Mouse (Mus musculus): ENCODE data around the gene 4933417A18Rik.
"Not testable (repeated sequence)": the region's sequence is repeated elsewhere in the genome, so short reads cannot be mapped to it uniquely, and the experiment has no call there.

The 4933417A18Rik gene

GRCm38 (mm10) chr13:34924210-34924609, at the start of gene 4933417A18Rik, which contains the start of gene Fam217a:
4933417A18Rik (plus strand) TSS chr13:34924409.
Fam217a (minus strand) TSS chr13:34924310.
- in situ Hi-C loops (cut with MboI, MseI): no loop called here

DNA sequence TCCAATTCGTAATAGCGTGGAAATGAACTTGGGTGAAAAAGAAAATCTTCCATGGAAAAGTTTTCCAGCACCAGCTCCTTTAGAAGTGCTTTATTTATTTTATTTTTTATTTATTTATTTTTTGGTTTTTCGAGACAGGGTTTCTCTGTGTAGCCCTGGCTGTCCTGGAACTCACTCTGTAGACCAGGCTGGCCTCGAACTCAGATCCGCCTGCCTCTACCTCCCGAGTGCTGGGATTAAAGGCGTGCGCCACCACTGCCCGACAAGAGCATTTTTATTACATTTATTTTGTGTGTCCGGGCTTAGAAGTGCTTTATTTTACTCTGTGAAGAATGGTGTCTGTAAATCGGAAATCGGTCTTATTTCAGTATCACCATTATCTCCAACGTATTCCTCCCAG, 49.5 kb upstream of the 4933417A18Rik start:
- in situ Hi-C loops (cut with MboI, MseI): loop anchor here (10.0 to 25.0 kb wide), 2 partner anchors 812 to 1880 kb away; no protein-coding TSS in a partner anchor

DNA sequence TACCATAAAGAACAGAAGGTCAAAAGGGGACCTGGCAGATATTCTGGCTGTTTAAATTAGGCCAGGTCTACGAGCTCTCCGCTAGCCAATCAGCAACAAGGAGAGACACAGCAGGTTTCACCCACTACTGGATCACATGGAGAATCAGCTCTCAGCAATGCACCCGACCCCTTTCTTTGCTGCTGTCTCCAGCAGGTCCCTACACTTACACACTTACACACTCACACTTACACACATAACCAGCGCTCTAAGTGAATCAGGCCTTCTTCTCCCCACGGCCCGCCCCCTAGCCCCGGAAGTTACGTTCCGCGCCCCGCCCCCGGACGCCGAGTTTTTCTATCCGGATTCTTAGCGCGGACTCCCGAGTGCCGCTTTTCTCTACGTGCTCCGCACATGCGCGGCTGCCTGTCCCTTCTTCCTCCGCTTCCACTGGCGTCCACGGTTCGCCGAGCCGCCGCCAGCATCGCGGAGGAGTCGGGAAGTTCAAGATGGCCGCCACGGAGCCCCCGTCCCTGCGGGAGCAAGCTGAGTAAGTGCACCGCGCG, 49.0 kb upstream of the 4933417A18Rik start, which contains the start of gene Prpf4b:
Gene Prpf4b (plus strand): TSS at position 137 of the 545 bp plus-strand sequence.
- in situ Hi-C loops (cut with MboI, MseI): loop anchor here (10.0 kb wide), 1 partner anchor 1880 kb away; no protein-coding TSS in a partner anchor

- in situ Hi-C loops (cut with MboI, MseI): loop anchor here (10.0 kb wide), 1 partner anchor 1881 kb away; no protein-coding TSS in a partner anchor
Observed at GRCm38 (mm10) chr13:34875741-34876445, 48.3 kb upstream of the 4933417A18Rik start.

- in situ Hi-C loops (cut with MboI, MseI): loop anchor here (10.0 kb wide), 1 partner anchor 1882 kb away; no protein-coding TSS in a partner anchor
Observed at GRCm38 (mm10) chr13:34876481-34876880, 47.7 kb upstream of the 4933417A18Rik start.

DNA sequence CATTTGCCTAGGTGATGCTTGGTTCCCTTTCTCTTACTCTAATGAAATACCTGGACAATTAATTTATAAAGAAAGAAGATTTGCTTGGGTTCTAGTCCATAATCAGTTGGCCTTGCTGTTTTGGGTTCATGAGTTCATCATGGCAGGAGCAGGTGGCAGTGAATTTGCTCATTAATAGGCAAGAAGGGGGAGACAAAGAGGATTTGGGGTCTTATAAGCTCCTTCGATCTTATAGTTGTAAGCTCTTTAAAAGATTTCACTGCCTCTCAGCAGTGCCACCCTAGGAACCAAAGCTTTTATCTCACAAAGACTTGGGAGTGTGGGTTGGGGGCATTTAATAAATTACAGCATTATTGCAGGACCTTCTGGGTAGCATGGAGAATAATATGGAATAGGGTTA, 31.3 kb upstream of the 4933417A18Rik start:
- in situ Hi-C loops (cut with MboI, MseI): no loop called here

DNA sequence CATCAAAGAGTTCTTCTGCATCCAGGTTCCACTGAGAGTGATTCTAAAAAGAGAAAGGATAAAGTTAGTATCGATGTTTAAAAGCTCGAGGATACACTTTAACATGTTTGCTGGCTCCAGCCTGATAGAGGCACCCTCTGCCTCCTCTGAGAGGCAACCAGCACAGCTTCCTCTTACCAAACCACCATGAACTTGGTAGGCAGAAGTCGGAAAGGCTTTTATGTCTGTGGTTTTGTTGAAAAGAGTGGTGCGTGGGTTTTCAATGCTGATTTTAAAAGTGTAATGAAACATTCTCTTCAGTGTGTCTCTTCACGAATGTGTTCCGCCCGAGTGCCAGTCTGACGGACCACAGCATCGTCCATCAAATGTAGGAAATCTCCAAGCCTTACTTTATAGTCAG, 9.6 kb upstream of the 4933417A18Rik start:
- in situ Hi-C loops (cut with MboI, MseI): no loop called here

DNA sequence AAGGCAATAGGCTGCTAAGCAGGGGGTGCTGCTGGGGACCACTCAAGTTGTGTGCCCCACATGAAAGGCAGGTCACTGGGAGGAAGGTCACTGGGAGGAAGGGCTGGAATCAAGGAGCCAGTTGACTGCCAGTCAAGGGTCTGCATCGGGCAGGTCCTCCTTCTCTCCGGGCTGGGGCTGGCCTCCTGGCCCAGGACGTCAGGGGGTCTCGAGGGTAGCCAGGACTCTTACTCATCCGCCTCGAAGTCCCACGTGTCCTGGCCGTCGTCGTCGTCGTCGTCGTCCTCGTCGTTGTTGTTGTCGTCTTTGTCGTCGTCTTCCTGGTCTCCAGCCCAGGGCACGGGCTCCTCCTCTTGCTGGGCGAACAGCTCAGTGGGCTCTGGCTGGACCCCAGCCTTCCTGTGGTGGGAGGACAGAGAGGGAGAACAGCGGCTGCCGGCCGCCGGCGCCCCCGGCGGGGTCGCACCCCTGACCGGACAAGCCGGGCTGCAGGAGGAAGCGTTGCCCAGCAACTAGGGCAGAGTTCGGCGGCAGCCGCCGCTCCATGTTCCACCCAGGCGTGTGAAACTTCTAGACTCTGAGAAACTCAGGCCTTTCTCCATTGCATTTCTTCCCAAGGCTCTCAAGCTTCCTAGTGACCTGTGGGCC, 7.6 kb upstream of the 4933417A18Rik start:
- in situ Hi-C loops (cut with MboI, MseI): no loop called here

DNA sequence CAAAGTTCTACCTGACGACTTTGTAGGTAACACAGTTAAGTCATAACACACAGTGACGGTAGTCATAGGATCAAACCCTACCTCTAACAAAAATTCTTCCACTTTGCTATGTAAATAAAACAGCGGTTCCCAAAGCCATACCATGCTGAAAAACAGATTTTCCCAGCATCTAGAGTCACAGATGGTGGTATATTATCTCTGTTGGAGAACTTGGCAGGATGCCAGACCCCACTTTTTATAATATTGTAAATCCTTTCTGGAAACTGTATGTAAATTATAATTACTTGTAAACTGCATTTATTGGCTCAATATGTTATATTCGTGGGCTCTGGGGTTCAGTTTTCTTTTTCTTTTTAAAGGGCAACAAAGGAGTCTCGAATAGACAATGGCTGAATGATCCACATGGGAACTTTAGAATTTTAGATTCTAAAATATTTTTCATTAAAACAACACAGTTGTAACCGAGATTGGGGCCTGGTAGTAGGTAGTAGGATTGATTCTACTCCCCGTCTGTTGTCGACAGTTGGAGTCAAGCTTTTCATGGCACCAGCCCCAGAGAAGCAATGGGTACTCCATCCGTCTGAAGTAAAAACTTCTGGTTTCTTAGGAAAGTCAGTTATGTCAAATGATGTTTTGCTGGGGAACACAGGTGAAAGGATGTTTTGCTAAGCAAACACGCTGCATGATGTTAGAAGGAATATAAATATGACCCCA, 10.9 kb downstream of the 4933417A18Rik start:
- in situ Hi-C loops (cut with MboI, MseI): no loop called here

DNA sequence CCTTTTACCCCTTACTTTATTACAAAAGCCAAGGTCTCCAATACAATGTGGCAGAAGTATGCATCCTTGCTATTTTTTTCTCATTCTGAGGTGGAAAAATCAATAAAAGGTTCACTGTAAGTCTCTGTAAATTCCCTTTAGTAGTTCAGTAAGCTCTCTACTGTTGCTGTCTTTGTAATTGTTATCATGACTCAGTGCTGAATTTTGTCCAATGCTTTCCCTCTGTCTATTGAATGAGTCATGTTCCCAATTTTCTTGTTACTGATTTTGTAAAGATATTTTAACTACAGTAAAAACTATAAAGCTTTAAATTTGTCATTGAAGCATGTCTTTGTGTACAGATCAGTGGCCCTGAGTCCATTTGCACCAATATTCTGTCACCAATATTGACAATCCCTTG, 18.2 kb downstream of the 4933417A18Rik start:
- in situ Hi-C loops (cut with MboI, MseI): no loop called here

DNA sequence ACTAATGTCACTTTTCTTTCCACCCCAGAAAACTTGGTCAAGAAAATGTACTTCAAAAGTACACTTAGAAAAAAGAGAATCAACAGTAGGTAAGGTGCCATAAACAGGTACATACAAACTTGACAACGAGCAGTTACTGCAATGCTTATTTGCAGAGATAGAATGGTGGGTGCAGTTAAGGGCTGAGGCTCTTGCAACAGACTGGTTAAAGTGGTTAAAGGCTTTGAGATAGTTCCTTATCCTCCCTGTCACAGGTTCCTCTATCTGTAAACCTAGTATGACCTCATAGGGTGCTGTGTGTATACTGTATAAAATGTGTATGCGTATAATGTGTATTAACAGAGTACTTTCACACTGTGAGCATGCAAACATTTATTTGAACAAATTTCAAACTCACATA, 27.2 kb downstream of the 4933417A18Rik start:
- in situ Hi-C loops (cut with MboI, MseI): not testable (repeated sequence)

DNA sequence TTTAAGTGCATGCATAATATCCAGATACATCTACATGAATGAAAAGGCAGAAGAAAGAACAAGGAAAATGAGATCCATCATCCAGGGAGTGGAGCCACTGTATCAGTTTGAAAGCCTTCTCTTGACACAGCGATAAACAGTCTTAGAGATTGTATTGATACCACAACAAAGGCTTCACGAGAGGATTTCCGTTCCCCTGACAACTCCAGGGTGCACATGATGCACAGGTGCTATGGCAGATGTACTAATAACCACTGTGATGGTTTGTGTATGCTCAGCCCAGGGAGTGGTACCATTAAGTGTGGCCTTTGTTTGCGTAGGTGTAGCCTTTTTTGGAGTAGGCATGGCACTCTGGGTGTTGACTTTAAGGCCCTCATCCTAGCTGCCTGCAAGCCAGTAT, 32.7 kb downstream of the 4933417A18Rik start:
- in situ Hi-C loops (cut with MboI, MseI): no loop called here

DNA sequence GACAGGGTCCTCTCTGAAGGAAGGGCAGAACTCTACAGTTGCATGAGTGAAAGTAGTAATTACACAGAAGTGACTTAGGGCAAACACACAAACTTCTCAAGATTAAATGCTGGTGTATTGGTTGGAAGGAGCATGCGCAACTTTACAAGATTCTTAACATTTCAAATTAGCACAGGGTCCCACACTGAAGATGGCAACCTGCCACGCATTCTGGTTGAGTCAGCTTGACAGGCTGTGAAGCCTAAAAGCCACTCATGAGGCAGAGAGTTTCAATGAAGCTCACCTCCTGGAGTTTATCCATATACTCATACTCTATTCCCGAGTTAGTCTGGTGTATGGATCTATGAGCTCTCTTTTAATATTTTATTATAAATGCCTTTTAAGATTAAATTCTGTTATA, 33.9 kb downstream of the 4933417A18Rik start:
- in situ Hi-C loops (cut with MboI, MseI): not testable (repeated sequence)

DNA sequence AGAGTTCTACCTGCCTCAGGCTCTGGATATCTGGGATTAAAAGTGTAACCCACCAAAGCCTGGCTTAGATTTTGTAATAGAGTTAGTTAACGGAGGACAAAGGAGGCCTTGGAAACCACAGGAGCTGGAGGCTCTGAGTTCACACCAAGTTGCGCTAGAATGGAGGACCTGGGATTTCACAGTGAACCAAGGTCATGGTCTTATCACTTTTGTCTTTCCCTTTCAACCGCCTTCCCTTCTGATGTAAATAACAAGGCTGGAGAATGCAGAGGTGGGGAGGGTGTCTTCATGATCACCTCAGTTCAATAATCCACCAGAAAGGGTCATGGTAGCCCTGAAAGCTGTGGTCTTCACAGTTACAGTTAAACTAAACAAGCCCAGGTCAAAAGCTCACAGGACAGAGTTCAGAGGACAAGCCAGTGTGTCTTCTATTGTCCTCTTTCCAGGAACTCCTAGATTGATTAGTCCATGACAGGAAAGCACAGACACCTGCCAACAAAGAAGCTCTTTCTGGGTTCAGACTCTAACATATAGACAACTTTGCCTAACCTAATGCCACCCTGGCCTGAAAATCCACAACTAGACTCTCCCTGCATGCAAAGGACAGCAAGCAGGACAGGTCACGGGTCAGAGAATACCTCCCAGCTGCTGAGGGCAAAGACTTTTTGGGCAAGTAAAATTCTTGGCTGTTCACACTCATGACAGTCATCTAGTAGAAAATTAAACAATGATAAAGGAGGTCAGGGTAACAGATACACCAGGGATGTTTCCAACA, 37.0 kb downstream of the 4933417A18Rik start:
- in situ Hi-C loops (cut with MboI, MseI): no loop called here

GRCm38 (mm10) chr13:34963511-34964397, 39.5 kb downstream of the 4933417A18Rik start, which contains the start of gene Eci3:
Eci3 (minus strand) TSS chr13:34963810.
- in situ Hi-C loops (cut with MboI, MseI): no loop called here

DNA sequence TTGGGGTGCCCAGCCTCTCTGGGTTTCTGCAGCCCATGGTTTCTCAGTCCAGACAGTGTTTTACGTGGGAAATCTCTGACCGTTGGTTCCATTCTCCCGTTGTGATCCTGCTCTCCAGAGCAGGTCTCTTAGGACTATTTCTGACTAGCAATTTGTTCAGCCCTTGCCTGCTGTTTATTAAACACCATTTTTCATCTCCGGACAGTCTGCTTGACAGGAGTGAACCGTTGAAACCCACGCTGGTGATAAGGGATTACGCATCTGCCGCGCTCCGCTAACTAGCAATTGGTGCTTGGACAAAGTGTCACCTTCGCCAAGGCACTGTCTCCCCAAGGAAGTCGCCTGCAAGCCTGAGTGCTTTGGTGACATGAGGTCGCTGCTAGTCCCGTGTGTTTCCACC, 40.2 kb downstream of the 4933417A18Rik start:
- in situ Hi-C loops (cut with MboI, MseI): no loop called here

- in situ Hi-C loops (cut with MboI, MseI): no loop called here
Observed at GRCm38 (mm10) chr13:34964866-34965265, 40.7 kb downstream of the 4933417A18Rik start.

- in situ Hi-C loops (cut with MboI, MseI): not testable (repeated sequence)
Observed at GRCm38 (mm10) chr13:34965647-34966046, 41.4 kb downstream of the 4933417A18Rik start.

DNA sequence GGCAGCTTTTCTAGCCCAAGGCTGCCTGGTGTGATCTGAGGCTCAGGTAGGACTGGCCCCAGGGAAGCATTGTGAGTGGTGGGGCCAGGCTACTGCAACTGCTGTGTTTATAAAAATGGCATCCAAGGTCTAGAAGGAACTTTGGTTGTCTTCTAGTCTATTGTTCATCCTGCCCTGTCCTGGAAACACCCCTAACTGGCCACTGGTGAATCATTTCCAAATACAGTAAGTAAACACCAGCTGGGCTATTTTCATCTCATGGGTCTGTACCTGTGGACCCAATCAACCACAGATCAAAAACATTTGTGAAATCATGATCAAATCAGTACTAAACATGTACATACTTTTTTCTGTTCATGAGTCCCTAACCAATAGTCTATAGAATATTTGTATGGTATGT, 48.2 kb downstream of the 4933417A18Rik start:
- in situ Hi-C loops (cut with MboI, MseI): not testable (repeated sequence)

GRCm38 (mm10) chr13:34973149-34973548, 48.9 kb downstream of the 4933417A18Rik start:
- in situ Hi-C loops (cut with MboI, MseI): no loop called here
